Mouse (Mus musculus): ENCODE results near the gene Nccrp1. TPM values are rescaled to one million over a fixed set of nuclear protein-coding genes. Genes with fewer than 3 reads are reported as not detected.
"Not testable (repeated sequence)": the region's sequence is repeated elsewhere in the genome, so short reads cannot be mapped to it uniquely, and the experiment has no call there.

Nccrp1 gene
- polyA plus RNA-seq, 1 experiment from 2014 or later, result not detected

DNA sequence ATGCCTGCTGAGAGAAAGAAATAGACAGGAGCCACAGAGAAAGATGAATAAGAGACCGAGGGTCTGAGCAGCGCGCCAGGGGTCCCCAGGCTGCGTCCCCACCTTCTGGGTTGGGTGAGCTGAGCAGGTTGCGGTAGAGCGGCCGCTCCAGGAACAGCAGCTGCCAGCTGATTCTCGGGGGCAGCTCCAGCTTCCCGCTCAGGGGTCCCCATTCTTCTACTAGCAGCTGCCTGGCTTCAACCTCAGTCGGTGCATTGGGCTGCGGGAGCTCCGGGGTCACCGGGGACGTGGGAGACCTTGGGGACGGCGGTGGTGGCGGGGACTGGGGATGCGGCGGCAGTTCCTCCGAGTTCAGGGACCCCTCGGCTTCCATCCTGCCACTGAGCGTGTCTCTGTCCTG, 405 bp downstream of the Nccrp1 start:
- DNase-seq (ENCODE audit: low spot score) (no peak), ATAC-seq (replicated peaks; ENCODE audit: low FRiP score) (no peak)
- Histone ChIP-seq H3K9me3 (ENCODE audit: control insufficient read depth, low read length) (no peaks in the 10 kb centered on the region), H3K27me3 (ENCODE audit: control insufficient read depth, insufficient read depth, low read length) (peaks cover 30% of the 10 kb centered on the region), H3K9ac (ENCODE audit: low read length) (peak overlapping the region; percentile 12; the same call in 1 of the 2 replicates), H3K4me3 (ENCODE audit: low read depth, low read length) (peak overlapping the region; percentile 21), H3K36me3 (ENCODE audit: control insufficient read depth, insufficient read depth, low read length) (no peaks in the 10 kb centered on the region), H3K27ac (ENCODE audit: low read depth, low read length) (no peak overlapping the region), H3K4me1 (replicated peaks; ENCODE audit: control insufficient read depth, insufficient read depth, low read length) (peaks cover 4% of the 10 kb centered on the region), H3K4me2 (ENCODE audit: low read depth, low read length, severe bottlenecking) (peak overlapping the region; percentile 47)
- 2% methylated on average over 22 of the region's 22 CpGs for WGBS

DNA sequence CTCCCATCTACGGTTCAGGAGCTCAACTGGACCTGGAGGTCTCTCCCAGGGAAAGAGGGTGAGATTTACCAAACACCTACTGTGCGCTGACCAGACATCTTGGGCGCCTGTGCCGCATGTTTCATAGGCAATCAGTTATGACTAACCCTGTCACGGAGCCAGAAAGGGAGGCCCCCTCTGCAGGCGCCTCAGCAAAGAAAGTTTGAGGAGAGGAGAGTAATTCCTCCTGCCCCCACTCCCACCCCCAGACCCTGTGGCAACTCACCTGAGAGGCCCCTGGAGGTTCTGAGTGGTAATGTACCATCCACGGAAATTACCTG, 1.2 kb downstream of the Nccrp1 start:
- Histone ChIP-seq H3K9me3 (ENCODE audit: control insufficient read depth, low read length) (no peaks in the 10 kb centered on the region), H3K9ac (ENCODE audit: low read length) (no peak overlapping the region), H3K36me3 (ENCODE audit: control insufficient read depth, insufficient read depth, low read length) (no peaks in the 10 kb centered on the region), H3K4me1 (replicated peaks; ENCODE audit: control insufficient read depth, insufficient read depth, low read length) (peaks cover 4% of the 10 kb centered on the region), H3K27ac (ENCODE audit: low read depth, low read length) (no peak overlapping the region), H3K4me3 (ENCODE audit: low read depth, low read length) (no peak overlapping the region), H3K4me2 (ENCODE audit: low read depth, low read length, severe bottlenecking) (no peak overlapping the region), H3K27me3 (ENCODE audit: control insufficient read depth, insufficient read depth, low read length) (peaks cover 30% of the 10 kb centered on the region)
- WGBS, result 48% methylated on average over 7 of the region's 7 CpGs
- ATAC-seq (replicated peaks; ENCODE audit: low FRiP score) (no peak), DNase-seq (ENCODE audit: low spot score) (no peak)

DNA sequence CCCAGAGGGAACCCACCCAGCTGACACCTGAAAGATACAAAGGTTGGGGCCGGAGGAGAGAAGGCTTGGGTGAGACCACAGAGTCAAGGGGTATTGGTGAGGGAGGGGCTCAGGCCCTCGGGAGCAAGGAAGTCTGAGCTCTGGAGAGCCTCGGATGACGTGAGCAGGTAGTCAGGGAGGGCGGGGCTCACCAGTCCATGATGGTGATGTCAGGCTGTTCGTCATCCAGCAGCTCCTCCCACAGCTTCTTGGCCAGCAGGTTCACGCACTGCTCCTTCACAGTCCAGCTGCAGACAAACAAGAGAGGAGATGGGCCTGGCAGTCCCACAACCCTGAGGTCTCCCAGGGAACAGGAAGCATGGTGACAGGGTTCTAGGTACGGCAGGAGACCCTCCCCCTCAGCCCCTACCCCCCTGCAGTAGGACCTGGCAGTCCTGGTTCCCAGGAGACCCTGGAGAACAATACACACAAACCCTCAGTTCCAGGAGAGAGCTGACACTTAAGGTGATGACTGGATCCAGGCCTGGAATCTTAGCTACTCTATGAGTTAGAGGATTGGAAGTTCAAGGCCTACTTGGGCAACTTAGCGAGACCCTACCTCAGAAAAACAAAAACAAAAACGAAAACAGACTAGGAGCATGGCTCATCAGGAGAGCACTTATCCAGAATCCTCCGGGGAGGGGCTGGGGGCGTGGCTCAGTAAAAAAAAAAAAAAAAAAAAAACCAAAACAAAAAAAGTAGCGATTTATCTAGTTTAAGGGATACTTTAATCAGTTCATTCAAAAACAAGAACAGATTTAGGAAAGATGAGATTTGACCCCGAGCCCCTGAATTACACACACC, 1.8 kb downstream of the Nccrp1 start:
- Histone ChIP-seq H3K4me1 (replicated peaks; ENCODE audit: control insufficient read depth, insufficient read depth, low read length) (peaks cover 4% of the 10 kb centered on the region), H3K36me3 (ENCODE audit: control insufficient read depth, insufficient read depth, low read length) (no peaks in the 10 kb centered on the region), H3K27ac (ENCODE audit: low read depth, low read length) (no peak overlapping the region), H3K9me3 (ENCODE audit: control insufficient read depth, low read length) (no peaks in the 10 kb centered on the region), H3K4me2 (ENCODE audit: low read depth, low read length, severe bottlenecking) (no peak overlapping the region), H3K9ac (ENCODE audit: low read length) (no peak overlapping the region), H3K4me3 (ENCODE audit: low read depth, low read length) (no peak overlapping the region), H3K27me3 (ENCODE audit: control insufficient read depth, insufficient read depth, low read length) (peaks cover 30% of the 10 kb centered on the region)
- ATAC-seq (replicated peaks; ENCODE audit: low FRiP score) (no peak), DNase-seq (ENCODE audit: low spot score) (peak; percentile 57)
- 22% methylated on average over 14 of the region's 14 CpGs for WGBS

DNA sequence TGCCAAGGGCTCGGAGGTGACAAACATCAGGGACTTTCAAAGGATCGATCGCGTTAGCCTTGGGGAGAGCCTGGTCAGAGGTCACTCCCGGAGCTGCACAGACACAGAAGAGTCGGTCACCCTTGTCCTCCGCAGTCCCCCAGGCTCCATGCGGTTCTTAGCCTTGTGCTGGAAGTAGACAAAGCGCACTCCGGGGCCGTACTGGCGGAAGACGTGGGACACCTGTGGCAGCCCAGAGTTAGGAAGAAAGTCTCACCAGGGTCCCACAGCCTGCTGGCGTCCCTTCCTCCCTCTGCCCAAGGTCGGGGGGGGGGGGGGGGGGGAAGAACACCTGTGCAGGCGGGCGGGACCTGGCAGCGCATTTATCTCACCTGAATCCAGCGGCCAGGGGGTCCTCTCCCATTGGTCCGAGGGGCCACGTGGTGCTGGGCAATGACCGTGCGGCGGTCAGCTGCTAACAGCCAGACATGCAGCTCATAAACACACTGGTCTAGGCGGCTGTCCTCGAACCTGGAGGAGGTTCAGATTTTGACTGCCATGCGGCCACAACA, 2.9 kb downstream of the Nccrp1 start:
- WGBS, result 5% methylated on average over 26 of the region's 27 CpGs
- Histone ChIP-seq H3K27me3 (ENCODE audit: control insufficient read depth, insufficient read depth, low read length) (peaks cover 30% of the 10 kb centered on the region), H3K9ac (ENCODE audit: low read length) (no peak overlapping the region), H3K9me3 (ENCODE audit: control insufficient read depth, low read length) (no peaks in the 10 kb centered on the region), H3K4me1 (replicated peaks; ENCODE audit: control insufficient read depth, insufficient read depth, low read length) (peaks cover 4% of the 10 kb centered on the region), H3K36me3 (ENCODE audit: control insufficient read depth, insufficient read depth, low read length) (no peaks in the 10 kb centered on the region), H3K27ac (ENCODE audit: low read depth, low read length) (no peak overlapping the region), H3K4me2 (ENCODE audit: low read depth, low read length, severe bottlenecking) (peak overlapping the region; percentile 39), H3K4me3 (ENCODE audit: low read depth, low read length) (peak overlapping the region; percentile 18; the same call in 1 of the 2 replicates)
- 0 out of 2 replicates have a peak, but pooled peaks have one; percentile 7 for ATAC-seq (replicated peaks; ENCODE audit: low FRiP score)
- peak; percentile 63 for DNase-seq (ENCODE audit: low spot score)

DNA sequence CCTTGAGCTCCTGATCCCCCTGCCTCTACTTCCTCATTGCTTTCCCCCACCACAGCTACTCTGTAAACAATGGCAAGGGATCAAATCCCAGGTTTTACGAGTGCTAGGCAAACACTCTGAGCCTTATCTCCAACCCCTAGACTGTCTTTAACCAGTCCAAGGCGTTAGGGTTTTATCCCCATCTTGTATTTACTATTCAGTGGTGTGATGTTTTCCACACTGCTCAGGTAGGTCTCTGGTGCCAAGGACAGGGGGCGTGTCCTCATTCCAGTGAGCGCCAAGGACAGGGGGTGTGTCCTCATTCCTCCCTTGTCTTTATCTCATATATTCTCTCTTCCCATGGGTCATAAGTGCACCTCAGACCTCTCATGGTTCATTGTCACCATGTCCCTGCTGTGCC, 6.5 kb downstream of the Nccrp1 start, which contains the start of gene Sycn:
TSS of gene Sycn (plus strand) at position 360 of the 400 bp plus-strand sequence.
- WGBS, result 83% methylated on average over 4 of the region's 4 CpGs
- DNase-seq (ENCODE audit: low spot score), result no peak
- no peaks in the 10 kb centered on the region for H3K9me3 ChIP-seq (ENCODE audit: control insufficient read depth, low read length)
- H3K4me1 ChIP-seq (replicated peaks; ENCODE audit: control insufficient read depth, insufficient read depth, low read length), result no peaks in the 10 kb centered on the region; the same call in 1 of the 2 replicates
- H3K9ac ChIP-seq (ENCODE audit: low read length), result no peak within 1 kb of the TSS
- H3K27me3 ChIP-seq (ENCODE audit: control insufficient read depth, insufficient read depth, low read length), result peaks cover 12% of the 10 kb centered on the region
- no peaks in the 10 kb centered on the region for H3K36me3 ChIP-seq (ENCODE audit: control insufficient read depth, insufficient read depth, low read length)
- H3K4me2 ChIP-seq (ENCODE audit: low read depth, low read length, severe bottlenecking), result no peak within 1 kb of the TSS
- no peak for ATAC-seq (replicated peaks; ENCODE audit: low FRiP score)
- H3K4me3 ChIP-seq (ENCODE audit: low read depth, low read length), result no peak within 1 kb of the TSS
- no peak within 1 kb of the TSS for H3K27ac ChIP-seq (ENCODE audit: low read depth, low read length)

DNA sequence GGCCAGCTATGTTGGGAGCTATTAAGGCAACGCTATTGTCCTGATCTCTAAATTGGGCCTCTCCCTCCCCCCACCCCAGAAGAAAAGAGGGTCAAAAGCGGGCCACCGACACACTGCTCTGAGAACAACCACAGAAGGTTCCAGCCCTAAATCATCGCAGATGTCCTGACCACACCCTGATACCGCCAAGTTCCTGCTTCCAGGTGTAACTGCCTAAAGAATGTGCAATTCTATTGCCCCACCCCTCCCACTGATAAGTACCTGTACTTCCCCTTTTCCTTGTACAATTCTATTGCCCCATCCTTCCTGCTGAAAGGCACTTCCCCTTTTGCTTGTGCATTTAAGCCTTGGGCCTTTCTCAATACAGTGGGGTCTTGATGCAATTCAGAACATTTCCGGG, 8.2 kb downstream of the Nccrp1 start:
- not testable (repeated sequence) for H3K4me1 ChIP-seq (replicated peaks; ENCODE audit: control insufficient read depth, insufficient read depth, low read length); H3K4me3 ChIP-seq (ENCODE audit: low read depth, low read length); H3K9me3 ChIP-seq (ENCODE audit: control insufficient read depth, low read length); H3K9ac ChIP-seq (ENCODE audit: low read length); DNase-seq (ENCODE audit: low spot score); H3K27me3 ChIP-seq (ENCODE audit: control insufficient read depth, insufficient read depth, low read length); H3K27ac ChIP-seq (ENCODE audit: low read depth, low read length); H3K4me2 ChIP-seq (ENCODE audit: low read depth, low read length, severe bottlenecking); ATAC-seq (replicated peaks; ENCODE audit: low FRiP score); H3K36me3 ChIP-seq (ENCODE audit: control insufficient read depth, insufficient read depth, low read length)
- WGBS, result 93% methylated on average over 6 of the region's 6 CpGs

DNA sequence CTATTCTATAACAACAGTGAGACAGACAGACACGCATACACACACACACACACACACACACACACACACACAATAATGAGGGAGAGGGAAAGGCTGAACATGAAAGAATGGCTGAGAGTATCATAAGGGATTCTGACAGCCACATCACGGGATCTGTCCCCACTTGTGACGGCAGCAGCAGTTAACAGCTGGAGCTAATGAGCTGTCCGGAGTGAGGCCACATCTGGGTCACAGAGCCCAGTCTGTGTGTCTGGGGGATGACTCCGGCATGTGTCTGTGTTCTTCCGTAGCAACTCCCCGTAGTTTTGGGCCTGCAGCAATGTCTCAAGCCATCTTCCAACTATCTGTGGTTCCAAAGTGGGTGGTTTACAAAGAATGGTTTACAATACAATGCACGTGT, 15.0 kb downstream of the Nccrp1 start:
- no peaks in the 10 kb centered on the region for H3K36me3 ChIP-seq (ENCODE audit: control insufficient read depth, insufficient read depth, low read length)
- no peaks in the 10 kb centered on the region for H3K27me3 ChIP-seq (ENCODE audit: control insufficient read depth, insufficient read depth, low read length)
- no peak overlapping the region for H3K4me2 ChIP-seq (ENCODE audit: low read depth, low read length, severe bottlenecking)
- ATAC-seq (replicated peaks; ENCODE audit: low FRiP score) (no peak), DNase-seq (ENCODE audit: low spot score) (no peak)
- H3K9ac ChIP-seq (ENCODE audit: low read length), result no peak overlapping the region
- H3K4me3 ChIP-seq (ENCODE audit: low read depth, low read length), result no peak overlapping the region
- no peak overlapping the region for H3K27ac ChIP-seq (ENCODE audit: low read depth, low read length)
- no peaks in the 10 kb centered on the region for H3K4me1 ChIP-seq (replicated peaks; ENCODE audit: control insufficient read depth, insufficient read depth, low read length)
- WGBS, result 71% methylated on average over 8 of the region's 8 CpGs
- H3K9me3 ChIP-seq (ENCODE audit: control insufficient read depth, low read length), result no peaks in the 10 kb centered on the region

DNA sequence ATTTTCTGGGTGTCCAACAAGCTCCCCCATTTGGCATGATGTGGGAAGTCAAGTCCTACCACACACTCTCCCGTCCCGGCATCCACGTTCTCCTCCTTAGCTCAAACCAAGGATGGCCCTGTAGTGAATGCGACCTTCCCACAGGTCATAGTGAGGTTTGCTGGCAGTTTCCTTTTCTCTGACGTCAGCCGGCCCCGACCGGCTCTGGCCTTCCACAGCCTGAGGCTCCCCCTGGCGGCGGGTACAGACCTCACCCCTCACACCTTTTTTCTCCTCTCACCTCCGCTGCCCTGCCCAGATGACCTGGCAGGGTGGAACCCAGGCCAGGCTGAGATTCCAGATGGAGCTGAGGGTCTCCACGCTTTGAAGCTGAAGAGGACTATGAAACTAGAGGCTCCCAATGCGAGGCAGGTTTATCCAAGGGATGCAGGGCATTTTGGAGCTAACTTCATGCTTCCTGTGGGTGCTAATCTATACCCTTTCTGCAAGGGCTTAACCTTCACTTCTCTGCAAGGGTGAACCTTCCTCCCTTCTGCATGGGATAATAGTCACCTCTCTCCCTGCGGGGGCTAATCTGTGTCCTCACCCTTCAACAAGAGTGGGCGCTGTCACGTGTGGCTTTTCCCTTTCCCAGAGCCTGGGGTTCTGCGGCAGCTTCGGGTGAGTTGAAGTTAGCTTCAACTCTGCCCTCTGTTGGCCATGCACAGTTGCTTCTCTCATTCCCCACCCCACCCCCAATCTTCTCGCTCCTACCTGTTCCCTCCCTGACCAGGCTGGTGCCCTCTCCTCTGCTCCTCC, 18.9 kb downstream of the Nccrp1 start:
- Histone ChIP-seq H3K9ac (ENCODE audit: low read length) (no peak overlapping the region), H3K36me3 (ENCODE audit: control insufficient read depth, insufficient read depth, low read length) (no peaks in the 10 kb centered on the region), H3K9me3 (ENCODE audit: control insufficient read depth, low read length) (no peaks in the 10 kb centered on the region)

More for the DNA sequence above, 18.9 kb downstream of the Nccrp1 start:
- peak; percentile 88 for DNase-seq (ENCODE audit: low spot score)
- Histone ChIP-seq H3K4me1 (replicated peaks; ENCODE audit: control insufficient read depth, insufficient read depth, low read length) (no peaks in the 10 kb centered on the region), H3K27me3 (ENCODE audit: control insufficient read depth, insufficient read depth, low read length) (no peaks in the 10 kb centered on the region), H3K27ac (ENCODE audit: low read depth, low read length) (no peak overlapping the region), H3K4me3 (ENCODE audit: low read depth, low read length) (no peak overlapping the region), H3K4me2 (ENCODE audit: low read depth, low read length, severe bottlenecking) (no peak overlapping the region)
- ATAC-seq (replicated peaks; ENCODE audit: low FRiP score), result peak; percentile 53; the same call in 1 of the 2 replicates
- 5% methylated on average over 19 of the region's 19 CpGs for WGBS
